Mouse (Mus musculus) neural tube, postnatal 0 days (tissue): ENCODE results near the gene Alas2. TPM values are rescaled to one million over a fixed set of nuclear protein-coding genes. Genes with fewer than 3 reads are reported as not detected.

Experiments
- microRNA-seq: library from miRNA; unstranded; fragments of <30 nt; microRNA quantifications from one replicate; pipeline ENCODE4, GENCODE M21; 2016
- polyA plus RNA-seq: library from polyadenylated mRNA; unstranded; fragments of >200 nt; fragmentation: Nextera tagmentation; extraction: Ambion mirVana; gene quantifications from 2 replicates; pipeline ENCODE4 v1.2.1, GENCODE M21; 2015

Gene Alas2
- 9.7 and 11.5 TPM in 2 replicates for polyA plus RNA-seq

GRCm38 (mm10) chrX:150547239-150547638, at the start of gene Alas2:
TSS of gene Alas2 (plus strand) at chrX:150547375.

GRCm38 (mm10) chrX:150588023-150588764, 41.0 kb downstream of the Alas2 start, which contains the start of gene Pfkfb1:
TSS of gene Pfkfb1 (plus strand) at chrX:150588229.

GRCm38 (mm10) chrX:150589696-150590095, 42.5 kb downstream of the Alas2 start, which contains the start of gene Apex2:
TSS of gene Apex2 (minus strand) at chrX:150589868.

Small RNAs within 50 kb of the gene (microRNA-seq; reads per million reads assigned to microRNA genes)
- gene Mir3620: not detected

Other genes starting within 250 kb of the Alas2 start
- 76.7 and 76.9 TPM in 2 replicates for gene Tmem29, start 88.2 kb upstream of the Alas2 start, polyA plus RNA-seq
- gene Pfkfb1, start 40.9 kb downstream of the Alas2 start, polyA plus RNA-seq: 2.6 and 3.3 TPM in 2 replicates
- gene Apex2, start 42.5 kb downstream of the Alas2 start, polyA plus RNA-seq: 12.2 and 13.9 TPM in 2 replicates
- 72.6 and 78.9 TPM in 2 replicates for gene Tro, start 110.2 kb downstream of the Alas2 start, polyA plus RNA-seq